Mouse (Mus musculus) liver, embryonic 13.5 days (tissue): Measurements from ENCODE around the gene Mab21l3. TPM values are rescaled to one million over a fixed set of nuclear protein-coding genes. Genes with fewer than 3 reads are reported as not detected.

ENCODE experiments used
- ATAC-seq: fragments of 200-750 bp; cut with Nextera tagmentation; 2 replicates; pipeline ENCODE4 v1.8.0; 2017; ENCODE audit warnings: low read depth, mild to moderate bottlenecking, moderate number of reproducible peaks, moderate library complexity
- DNase-seq: peaks from one replicate; pipeline ENCODE4 v3.0.0; 2022
- H3K27ac ChIP-seq: fragments of 300-500 bp; sonication (generic); 2 replicates; pipeline ENCODE4 v1.5.1; 2015; ENCODE audit warnings: moderate library complexity, mild to moderate bottlenecking, inconsistent platforms
- H3K27me3 ChIP-seq: fragments of 300-500 bp; sonication (generic); 2 replicates; pipeline ENCODE4 v1.6.1; 2015; ENCODE audit warnings: mild to moderate bottlenecking, inconsistent platforms
- H3K36me3 ChIP-seq: fragments of 300-500 bp; sonication (generic); 2 replicates; pipeline ENCODE4 v1.6.1; 2015; ENCODE audit warnings: mild to moderate bottlenecking, inconsistent platforms
- H3K4me1 ChIP-seq: fragments of 300-500 bp; sonication (generic); replicated peaks from 2 replicates; pipeline ENCODE4 v1.6.1; 2015; ENCODE audit warnings: inconsistent platforms
- H3K4me2 ChIP-seq: fragments of 300-500 bp; sonication (generic); 2 replicates; pipeline ENCODE4 v1.6.1; 2015; ENCODE audit warnings: inconsistent platforms, mild to moderate bottlenecking, moderate library complexity
- H3K4me3 ChIP-seq: fragments of 300-500 bp; sonication (generic); replicated peaks from 2 replicates; pipeline ENCODE4 v1.5.1; 2015; ENCODE audit warnings: mild to moderate bottlenecking, inconsistent platforms
- H3K9ac ChIP-seq: fragments of 300-500 bp; sonication (generic); 2 replicates; pipeline ENCODE4 v1.6.1; 2015; ENCODE audit warnings: mild to moderate bottlenecking, inconsistent platforms
- H3K9me3 ChIP-seq: fragments of 300-500 bp; sonication (generic); replicated peaks from 2 replicates; pipeline ENCODE4 v1.6.1; 2016; ENCODE audit warnings: inconsistent platforms
- WGBS: fragments of 180-500 bp; shearing (Covaris S2); methylation state at CpG from one replicate; pipeline ENCODE4 v1.1.7; 2015; ENCODE audit not compliant: insufficient replicate concordance; 5-methylcytosine and 5-hydroxymethylcytosine counted together
- polyA plus RNA-seq: library from polyadenylated mRNA; unstranded; fragments of >200 nt; fragmentation: Nextera tagmentation; extraction: Ambion mirVana; gene quantifications from 2 replicates; pipeline ENCODE4 v1.2.1, GENCODE M21; 2015

Mab21l3 gene
- polyA plus RNA-seq, 1 experiment from 2014 or later: 0.03 TPM

GRCm38 (mm10) chr3:101816006-101816405 is 32.8 kb downstream of the Mab21l3 start:
- no peak overlapping the region for H3K27ac ChIP-seq
- H3K9ac ChIP-seq: no peak overlapping the region
- H3K36me3 ChIP-seq: no peaks in the 10 kb centered on the region
- 47% methylated on average over 3 of the region's 3 CpGs for WGBS
- no peaks in the 10 kb centered on the region for H3K27me3 ChIP-seq
- DNase-seq: no peak
- H3K9me3 ChIP-seq: no peaks in the 10 kb centered on the region
- no peak overlapping the region for H3K4me2 ChIP-seq
- no peak for ATAC-seq
- no peaks in the 10 kb centered on the region for H3K4me1 ChIP-seq
- H3K4me3 ChIP-seq: no peak overlapping the region

- Histone ChIP-seq H3K4me1 (no peaks in the 10 kb centered on the region), H3K9me3 (no peaks in the 10 kb centered on the region), H3K27me3 (no peaks in the 10 kb centered on the region), H3K4me3 (no peak overlapping the region), H3K9ac (no peak overlapping the region), H3K36me3 (no peaks in the 10 kb centered on the region), H3K4me2 (no peak overlapping the region), H3K27ac (no peak overlapping the region)
- 62% methylated on average over 9 of the region's 9 CpGs for WGBS
- no peak for ATAC-seq
- no peak for DNase-seq
These were observed 34.0 kb downstream of the Mab21l3 start for GRCm38 (mm10) chr3:101814790-101815189.

DNA sequence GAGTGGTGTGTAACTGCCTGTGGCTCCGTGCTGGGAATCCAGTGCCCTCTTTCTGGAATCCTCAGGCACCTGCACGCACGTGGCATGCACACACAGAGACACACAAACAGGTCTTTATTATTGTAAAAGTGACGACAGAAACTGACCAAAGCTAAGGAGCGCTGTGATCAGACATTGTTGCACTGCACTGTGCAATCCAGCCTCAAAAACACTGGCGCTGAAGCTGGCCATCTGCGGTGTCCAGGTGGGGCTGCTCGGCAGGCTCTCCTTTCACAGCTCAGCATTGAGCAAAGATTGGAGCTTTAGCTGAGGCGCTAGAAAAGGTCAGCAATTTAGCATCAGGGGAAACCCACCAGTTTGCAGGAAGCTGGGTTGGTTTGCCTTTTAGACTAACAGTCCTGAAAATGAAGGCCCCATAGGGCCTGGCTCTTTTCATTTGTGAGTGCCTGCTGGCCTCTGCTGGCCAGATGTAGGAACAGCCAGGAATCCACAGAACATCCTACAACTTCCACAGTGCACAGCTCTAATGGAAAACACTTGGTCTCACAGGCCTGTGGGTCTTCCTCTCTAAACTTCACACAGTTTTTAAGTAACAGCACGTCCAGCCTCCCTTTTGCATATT is 36.3 kb downstream of the Mab21l3 start:
- no peak overlapping the region for H3K27ac ChIP-seq
- DNase-seq: no peak
- H3K27me3 ChIP-seq: no peaks in the 10 kb centered on the region
- H3K4me2 ChIP-seq: no peak overlapping the region
- 59% methylated on average over 10 of the region's 10 CpGs for WGBS
- no peak for ATAC-seq
- H3K36me3 ChIP-seq: no peaks in the 10 kb centered on the region
- H3K9me3 ChIP-seq: no peaks in the 10 kb centered on the region
- H3K4me1 ChIP-seq: no peaks in the 10 kb centered on the region
- no peak overlapping the region for H3K4me3 ChIP-seq
- no peak overlapping the region for H3K9ac ChIP-seq

- Histone ChIP-seq H3K4me2 (no peak overlapping the region), H3K27me3 (no peaks in the 10 kb centered on the region), H3K9me3 (no peaks in the 10 kb centered on the region), H3K4me1 (no peaks in the 10 kb centered on the region), H3K27ac (no peak overlapping the region), H3K9ac (no peak overlapping the region), H3K36me3 (no peaks in the 10 kb centered on the region), H3K4me3 (no peak overlapping the region)
- ATAC-seq: no peak
- DNase-seq: no peak
- 54% methylated on average over 4 of the region's 4 CpGs for WGBS
These were observed 36.8 kb downstream of the Mab21l3 start for GRCm38 (mm10) chr3:101811931-101812330.

DNA sequence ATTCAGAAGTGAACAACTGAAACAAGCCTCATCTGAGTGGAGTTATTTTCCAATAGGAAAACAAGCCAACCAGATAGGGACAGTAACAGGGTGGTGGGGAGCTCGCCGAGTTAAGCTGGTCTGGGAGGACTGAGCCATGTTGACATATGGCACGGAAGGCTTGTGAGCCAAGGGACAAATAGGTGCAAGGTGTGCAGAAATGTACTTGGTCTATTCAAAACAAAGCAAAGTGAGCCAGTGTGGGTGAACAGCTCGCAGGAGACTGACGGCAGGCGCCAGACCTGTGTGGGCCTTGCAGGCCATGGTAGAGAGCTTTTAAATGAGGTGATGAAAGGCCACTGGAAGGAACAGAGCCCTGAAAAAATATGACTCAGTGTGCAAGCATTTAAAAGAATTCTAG is 41.1 kb downstream of the Mab21l3 start:
- DNase-seq (no peak), ATAC-seq (no peak)
- Histone ChIP-seq H3K4me2 (no peak overlapping the region), H3K9ac (no peak overlapping the region), H3K27ac (no peak overlapping the region), H3K9me3 (no peaks in the 10 kb centered on the region), H3K36me3 (no peaks in the 10 kb centered on the region), H3K4me3 (no peak overlapping the region), H3K4me1 (peaks cover 15% of the 10 kb centered on the region), H3K27me3 (no peaks in the 10 kb centered on the region)
- WGBS: 72% methylated on average over 6 of the region's 6 CpGs

- no peaks in the 10 kb centered on the region for H3K9me3 ChIP-seq
- H3K27me3 ChIP-seq: no peaks in the 10 kb centered on the region
- no peak for DNase-seq
- H3K9ac ChIP-seq: no peak overlapping the region
- H3K4me3 ChIP-seq: no peak overlapping the region
- H3K4me1 ChIP-seq: peaks cover 15% of the 10 kb centered on the region
- no peak overlapping the region for H3K4me2 ChIP-seq
- no peak overlapping the region for H3K27ac ChIP-seq
- no peaks in the 10 kb centered on the region for H3K36me3 ChIP-seq
- 40% methylated on average over 4 of the region's 4 CpGs for WGBS
- ATAC-seq: no peak
These were observed 41.8 kb downstream of the Mab21l3 start for GRCm38 (mm10) chr3:101806941-101807340.

DNA sequence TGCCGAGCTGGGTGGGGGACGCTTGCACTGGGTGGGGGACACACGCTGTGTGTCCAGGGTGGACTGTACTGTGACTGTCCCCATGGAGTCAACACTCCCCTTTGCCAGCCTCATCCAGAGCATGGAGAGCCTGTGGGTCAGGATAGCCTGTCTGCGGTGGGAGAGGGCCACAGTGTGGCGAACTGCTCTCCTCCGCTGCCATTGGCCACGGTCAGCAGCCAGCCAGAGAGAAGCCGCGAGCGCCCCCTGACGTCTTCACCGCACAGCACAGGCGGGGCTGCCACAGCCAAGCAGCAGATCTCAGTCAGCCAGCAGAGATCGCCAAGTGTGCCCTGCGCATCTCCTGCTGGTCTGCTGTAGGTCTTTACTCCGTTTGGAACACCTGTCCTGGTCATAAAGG is 42.6 kb downstream of the Mab21l3 start:
- 4% methylated on average over 16 of the region's 16 CpGs for WGBS
- DNase-seq (peak; percentile 52), ATAC-seq (peak; percentile 77)
- H3K27ac ChIP-seq: no peak overlapping the region
- H3K4me3 ChIP-seq: peak overlapping the region; percentile 10; the same call in 1 of the 2 replicates
- H3K4me1 ChIP-seq: peaks cover 15% of the 10 kb centered on the region
- H3K36me3 ChIP-seq: no peaks in the 10 kb centered on the region
- no peaks in the 10 kb centered on the region for H3K27me3 ChIP-seq
- no peak overlapping the region for H3K9ac ChIP-seq
- no peaks in the 10 kb centered on the region for H3K9me3 ChIP-seq
- H3K4me2 ChIP-seq: peak overlapping the region; percentile 39; the same call in 1 of the 2 replicates

DNA sequence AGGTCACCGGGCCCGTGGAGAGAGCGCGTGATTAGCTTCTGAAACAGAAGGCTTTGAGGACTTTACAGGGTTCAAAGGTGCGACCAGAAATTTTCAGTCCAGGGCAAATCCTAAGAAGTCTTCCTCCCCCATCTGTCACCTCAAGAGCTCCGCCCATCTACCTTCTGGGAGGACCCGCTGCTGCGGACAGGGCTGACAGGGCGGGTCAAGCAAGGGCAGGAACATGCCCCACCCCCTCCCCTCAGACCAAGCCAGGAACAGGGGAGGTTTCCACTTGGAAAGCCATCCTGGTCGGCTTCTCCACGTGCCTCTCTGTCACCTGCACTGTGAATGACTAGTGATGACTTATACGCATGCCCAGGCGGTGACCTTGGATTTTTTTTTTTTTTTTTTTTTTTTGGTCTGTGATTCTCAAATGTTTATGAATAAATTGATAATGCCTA is 43.2 kb downstream of the Mab21l3 start:
- WGBS: 34% methylated on average over 13 of the region's 13 CpGs
- Histone ChIP-seq H3K36me3 (no peaks in the 10 kb centered on the region), H3K4me3 (no peak overlapping the region), H3K9me3 (no peaks in the 10 kb centered on the region), H3K9ac (no peak overlapping the region), H3K4me2 (peak overlapping the region; percentile 39; the same call in 1 of the 2 replicates), H3K27me3 (no peaks in the 10 kb centered on the region), H3K4me1 (peaks cover 17% of the 10 kb centered on the region), H3K27ac (0 out of 2 replicates have a peak overlapping the region, but pooled peaks have one; percentile 5)
- no peak for DNase-seq
- no peak for ATAC-seq

DNA sequence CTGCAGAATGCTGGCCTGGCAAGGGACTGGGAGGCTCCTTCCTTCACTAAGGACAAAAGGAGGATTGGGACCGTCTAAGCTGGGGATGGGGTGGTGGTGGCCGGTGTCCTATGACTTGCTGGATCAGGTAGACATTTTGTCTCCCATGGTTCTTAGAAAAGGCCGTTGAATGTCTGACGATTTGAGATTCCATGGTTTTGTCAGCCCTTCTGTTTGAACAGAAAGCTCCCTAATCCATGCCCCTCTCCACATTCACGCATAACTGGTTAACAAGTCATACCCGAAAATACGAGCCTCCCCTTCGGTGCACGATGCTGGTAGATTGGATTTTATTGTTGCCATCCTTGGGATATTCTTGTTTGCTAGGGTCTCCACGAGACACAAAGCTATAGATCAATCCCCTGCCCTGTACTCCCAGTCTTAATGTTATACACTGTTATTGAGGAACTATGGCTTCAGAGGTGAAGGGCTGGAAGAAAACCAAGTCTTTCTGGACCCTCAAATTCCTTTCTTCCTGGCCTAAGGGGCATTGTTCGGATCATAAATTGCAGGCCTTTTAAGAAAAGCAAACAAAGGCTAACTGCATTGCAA is 43.7 kb downstream of the Mab21l3 start:
- Histone ChIP-seq H3K27me3 (no peaks in the 10 kb centered on the region), H3K9me3 (no peaks in the 10 kb centered on the region), H3K4me3 (no peak overlapping the region), H3K27ac (0 out of 2 replicates have a peak overlapping the region, but pooled peaks have one; percentile 5), H3K4me1 (peaks cover 18% of the 10 kb centered on the region), H3K4me2 (no peak overlapping the region), H3K9ac (no peak overlapping the region), H3K36me3 (no peaks in the 10 kb centered on the region)
- ATAC-seq (no peak), DNase-seq (no peak)
- 67% methylated on average over 11 of the region's 11 CpGs for WGBS

- peaks cover 18% of the 10 kb centered on the region for H3K4me1 ChIP-seq
- H3K9ac ChIP-seq: no peak overlapping the region
- 67% methylated on average over 6 of the region's 6 CpGs for WGBS
- H3K27me3 ChIP-seq: no peaks in the 10 kb centered on the region
- no peak overlapping the region for H3K27ac ChIP-seq
- ATAC-seq (no peak), DNase-seq (no peak)
- no peak overlapping the region for H3K4me3 ChIP-seq
- no peak overlapping the region for H3K4me2 ChIP-seq
- no peaks in the 10 kb centered on the region for H3K9me3 ChIP-seq
- H3K36me3 ChIP-seq: no peaks in the 10 kb centered on the region
These were observed 44.4 kb downstream of the Mab21l3 start for GRCm38 (mm10) chr3:101804331-101804730.

DNA sequence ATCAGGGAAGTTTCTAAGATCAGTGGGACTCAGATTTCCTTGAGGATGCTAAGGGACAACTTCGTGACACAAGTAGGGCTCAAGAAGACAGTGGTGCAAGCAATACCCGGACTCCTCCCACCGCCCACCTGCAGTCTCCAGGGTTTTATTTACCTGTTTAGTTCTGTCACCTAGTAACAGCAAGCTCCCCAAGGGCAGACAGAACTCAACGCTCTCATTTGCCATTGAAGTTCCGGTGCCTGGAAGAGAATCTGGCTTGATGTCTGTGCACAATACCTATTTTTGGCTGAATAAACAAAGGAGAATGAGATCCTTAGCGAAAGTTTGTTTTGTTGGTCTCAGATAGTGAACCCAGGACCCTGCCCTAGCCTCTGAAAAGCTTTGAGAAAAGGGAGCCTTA is 45.0 kb downstream of the Mab21l3 start:
- Histone ChIP-seq H3K9ac (no peak overlapping the region), H3K27ac (no peak overlapping the region)
- 64% methylated on average over 6 of the region's 6 CpGs for WGBS

GRCm38 (mm10) chr3:101802746-101803145 is 46.0 kb downstream of the Mab21l3 start:
- H3K27me3 ChIP-seq: no peaks in the 10 kb centered on the region
- H3K9ac ChIP-seq: no peak overlapping the region
- H3K27ac ChIP-seq: no peak overlapping the region
- DNase-seq (no peak), ATAC-seq (no peak)
- no peaks in the 10 kb centered on the region for H3K36me3 ChIP-seq
- no peak overlapping the region for H3K4me3 ChIP-seq
- H3K9me3 ChIP-seq: no peaks in the 10 kb centered on the region
- 43% methylated on average over 6 of the region's 6 CpGs for WGBS
- no peak overlapping the region for H3K4me2 ChIP-seq
- peaks cover 18% of the 10 kb centered on the region for H3K4me1 ChIP-seq

More for the DNA sequence above, 45.0 kb downstream of the Mab21l3 start:
- H3K27me3 ChIP-seq: no peaks in the 10 kb centered on the region
- peaks cover 18% of the 10 kb centered on the region for H3K4me1 ChIP-seq
- DNase-seq (no peak), ATAC-seq (no peak)
- no peak overlapping the region for H3K4me3 ChIP-seq
- no peaks in the 10 kb centered on the region for H3K9me3 ChIP-seq
- no peak overlapping the region for H3K4me2 ChIP-seq
- H3K36me3 ChIP-seq: no peaks in the 10 kb centered on the region
